Mouse (Mus musculus): ENCODE measurements around the gene Dcbld2. TPM values are rescaled to one million over a fixed set of nuclear protein-coding genes. Genes with fewer than 3 reads are reported as not detected.

Gene Dcbld2
- total and polyA plus RNA-seq, 2 experiments from 2014 or later = 4.1 to 26.5 TPM

GRCm38 (mm10) chr16:58501760-58502301 is 93.6 kb downstream of the Dcbld2 start:
- peaks cover 47% of the 10 kb centered on the region for H3K4me1 ChIP-seq (ENCODE audit: control insufficient read depth, insufficient read depth)
- H3K27me3 ChIP-seq (ENCODE audit: control insufficient read depth, insufficient read depth, low read length) = no peaks in the 10 kb centered on the region
- peak overlapping the region; percentile 68 for H3K27ac ChIP-seq (ENCODE audit: low read depth)
- no peak overlapping the region for H3K4me2 ChIP-seq (ENCODE audit: low read depth, low read length)
- no peaks in the 10 kb centered on the region for H3K9me3 ChIP-seq (replicated peaks; ENCODE audit: control insufficient read depth, low read length)
- no peak overlapping the region for H3K9ac ChIP-seq (replicated peaks; ENCODE audit: low read depth, low read length)
- no peak for TF ChIP-seq CTCF (IDR thresholded peaks at IDR 0.05; ENCODE audit: low read depth)
- no peak for TF ChIP-seq EP300 (IDR thresholded peaks at IDR 0.05; ENCODE audit: low read depth)
- DNase-seq (ENCODE audit: low spot score) (no peak), ATAC-seq (ENCODE audit: insufficient read depth, low read depth) (peak; percentile 51)
- H3K36me3 ChIP-seq (replicated peaks; ENCODE audit: control insufficient read depth, insufficient read depth, low read length) = peaks cover 10% of the 10 kb centered on the region
- H3K4me3 ChIP-seq (ENCODE audit: low read depth, low read length) = no peak overlapping the region
- WGBS = 30% methylated on average over 6 of the region's 6 CpGs

- no peak for ATAC-seq (ENCODE audit: insufficient read depth, low read depth)
- DNase-seq (ENCODE audit: low spot score) = no peak
- TF ChIP-seq CTCF (IDR thresholded peaks at IDR 0.05; ENCODE audit: low read depth) (no peak), EP300 (IDR thresholded peaks at IDR 0.05; ENCODE audit: low read depth) (no peak)
- Histone ChIP-seq H3K4me1 (ENCODE audit: control insufficient read depth, insufficient read depth) (peaks cover 40% of the 10 kb centered on the region), H3K27ac (ENCODE audit: low read depth) (peak overlapping the region; percentile 68; the same call in 1 of the 2 replicates), H3K27me3 (ENCODE audit: control insufficient read depth, insufficient read depth, low read length) (no peaks in the 10 kb centered on the region), H3K36me3 (replicated peaks; ENCODE audit: control insufficient read depth, insufficient read depth, low read length) (peaks cover 16% of the 10 kb centered on the region), H3K4me2 (ENCODE audit: low read depth, low read length) (no peak overlapping the region), H3K4me3 (ENCODE audit: low read depth, low read length) (no peak overlapping the region), H3K9me3 (replicated peaks; ENCODE audit: control insufficient read depth, low read length) (no peaks in the 10 kb centered on the region), H3K9ac (replicated peaks; ENCODE audit: low read depth, low read length) (no peak overlapping the region)
- 63% methylated on average over 6 of the region's 6 CpGs for WGBS
Observed at GRCm38 (mm10) chr16:58502566-58502965, 94.3 kb downstream of the Dcbld2 start.

- ATAC-seq (ENCODE audit: insufficient read depth, low read depth) (no peak), DNase-seq (ENCODE audit: low spot score) (no peak)
- TF ChIP-seq EP300 (IDR thresholded peaks at IDR 0.05; ENCODE audit: low read depth) = no peak
- no peak for TF ChIP-seq CTCF (IDR thresholded peaks at IDR 0.05; ENCODE audit: low read depth)
- H3K4me2 ChIP-seq (ENCODE audit: low read depth, low read length) = no peak overlapping the region
- no peak overlapping the region for H3K9ac ChIP-seq (replicated peaks; ENCODE audit: low read depth, low read length)
- H3K27me3 ChIP-seq (ENCODE audit: control insufficient read depth, insufficient read depth, low read length) = no peaks in the 10 kb centered on the region
- no peak overlapping the region for H3K4me3 ChIP-seq (ENCODE audit: low read depth, low read length)
- H3K27ac ChIP-seq (ENCODE audit: low read depth) = no peak overlapping the region
- H3K36me3 ChIP-seq (replicated peaks; ENCODE audit: control insufficient read depth, insufficient read depth, low read length) = peaks cover 16% of the 10 kb centered on the region
- H3K4me1 ChIP-seq (ENCODE audit: control insufficient read depth, insufficient read depth) = peaks cover 16% of the 10 kb centered on the region
- H3K9me3 ChIP-seq (replicated peaks; ENCODE audit: control insufficient read depth, low read length) = no peaks in the 10 kb centered on the region
Observed at GRCm38 (mm10) chr16:58504945-58505344, 96.7 kb downstream of the Dcbld2 start.

- Histone ChIP-seq H3K9me3 (replicated peaks; ENCODE audit: control insufficient read depth, low read length) (no peaks in the 10 kb centered on the region), H3K27ac (ENCODE audit: low read depth) (peak overlapping the region; percentile 91), H3K4me3 (ENCODE audit: low read depth, low read length) (peak overlapping the region; percentile 19), H3K4me1 (ENCODE audit: control insufficient read depth, insufficient read depth) (peaks cover 26% of the 10 kb centered on the region; the same call in 1 of the 2 replicates), H3K36me3 (replicated peaks; ENCODE audit: control insufficient read depth, insufficient read depth, low read length) (peaks cover 1% of the 10 kb centered on the region; the same call in 1 of the 2 replicates), H3K9ac (replicated peaks; ENCODE audit: low read depth, low read length) (peak overlapping the region; percentile 42; the same call in 1 of the 2 replicates), H3K27me3 (ENCODE audit: control insufficient read depth, insufficient read depth, low read length) (no peaks in the 10 kb centered on the region), H3K4me2 (ENCODE audit: low read depth, low read length) (peak overlapping the region; percentile 50)
- ATAC-seq (ENCODE audit: insufficient read depth, low read depth) (peak; percentile 78), DNase-seq (ENCODE audit: low spot score) (peak; percentile 80)
- TF ChIP-seq CTCF (IDR thresholded peaks at IDR 0.05; ENCODE audit: low read depth) = no peak
- no peak for TF ChIP-seq EP300 (IDR thresholded peaks at IDR 0.05; ENCODE audit: low read depth)
- 7% methylated on average over 9 of the region's 9 CpGs for WGBS
Observed at GRCm38 (mm10) chr16:58512181-58512761, 104.0 kb downstream of the Dcbld2 start.

- Histone ChIP-seq H3K27me3 (ENCODE audit: control insufficient read depth, insufficient read depth, low read length) (no peaks in the 10 kb centered on the region), H3K4me3 (ENCODE audit: low read depth, low read length) (no peak overlapping the region), H3K4me2 (ENCODE audit: low read depth, low read length) (peak overlapping the region; percentile 50), H3K9ac (replicated peaks; ENCODE audit: low read depth, low read length) (peak overlapping the region; percentile 11; the same call in 1 of the 2 replicates), H3K4me1 (ENCODE audit: control insufficient read depth, insufficient read depth) (peaks cover 26% of the 10 kb centered on the region; the same call in 1 of the 2 replicates), H3K9me3 (replicated peaks; ENCODE audit: control insufficient read depth, low read length) (no peaks in the 10 kb centered on the region), H3K36me3 (replicated peaks; ENCODE audit: control insufficient read depth, insufficient read depth, low read length) (no peaks in the 10 kb centered on the region), H3K27ac (ENCODE audit: low read depth) (peak overlapping the region; percentile 91)
- TF ChIP-seq EP300 (IDR thresholded peaks at IDR 0.05; ENCODE audit: low read depth) (no peak), CTCF (IDR thresholded peaks at IDR 0.05; ENCODE audit: low read depth) (no peak)
- ATAC-seq (ENCODE audit: insufficient read depth, low read depth) = peak; percentile 74
- WGBS = 15% methylated on average over 3 of the region's 3 CpGs
- DNase-seq (ENCODE audit: low spot score) = peak; percentile 56
Observed at GRCm38 (mm10) chr16:58512887-58513286, 104.6 kb downstream of the Dcbld2 start.
